Mouse (Mus musculus): ENCODE results near the gene Csmd2. TPM values are rescaled to one million over a fixed set of nuclear protein-coding genes. Genes with fewer than 3 reads are reported as not detected.

Csmd2 gene
- polyA plus RNA-seq, 1 experiment from 2014 or later, result not detected

DNA sequence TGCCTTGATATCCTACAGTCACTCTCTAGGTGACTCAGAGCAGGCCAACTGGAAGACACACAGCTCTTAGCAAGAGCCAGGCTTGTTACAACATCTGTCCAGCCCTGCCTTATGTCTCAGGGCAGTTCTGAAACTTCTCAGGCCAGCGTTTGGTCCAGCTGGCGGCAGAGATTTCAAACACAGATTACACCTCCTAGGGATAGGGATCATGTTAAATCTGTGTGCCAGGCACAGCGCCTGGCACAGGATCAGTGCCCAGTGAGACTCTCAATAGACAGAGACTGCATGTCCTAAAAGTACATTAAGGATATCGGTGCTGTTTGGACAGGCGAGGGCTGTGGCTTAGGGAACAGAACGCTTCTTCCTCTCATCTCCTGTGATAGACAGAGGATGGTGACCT is 385.5 kb downstream of the Csmd2 start:
- 79% methylated on average over 6 of the region's 6 CpGs for WGBS (ENCODE audit: insufficient replicate concordance)

GRCm38 (mm10) chr4:128374051-128374450 is 386.4 kb downstream of the Csmd2 start:
- TF ChIP-seq EP300 (IDR thresholded peaks at IDR 0.05; ENCODE audit: low read depth) (no peak), CTCF (IDR thresholded peaks at IDR 0.05; ENCODE audit: low read depth) (no peak)
- no peaks in the 10 kb centered on the region for H3K27me3 ChIP-seq (ENCODE audit: insufficient read depth, low read length)
- H3K4me3 ChIP-seq (ENCODE audit: low read depth, low read length), result no peak overlapping the region
- no peak overlapping the region for H3K4me2 ChIP-seq (ENCODE audit: low read depth, low read length)
- H3K36me3 ChIP-seq (replicated peaks; ENCODE audit: insufficient read depth, low read length), result no peaks in the 10 kb centered on the region
- no peaks in the 10 kb centered on the region for H3K4me1 ChIP-seq (ENCODE audit: insufficient read depth)
- WGBS (ENCODE audit: insufficient replicate concordance), result 73% methylated on average over 5 of the region's 5 CpGs
- no peak overlapping the region for H3K9ac ChIP-seq (replicated peaks)
- DNase-seq, result no peak
- ATAC-seq, result no peak
- no peaks in the 10 kb centered on the region for H3K9me3 ChIP-seq (ENCODE audit: low read length)
- H3K27ac ChIP-seq (ENCODE audit: low read depth), result no peak overlapping the region

More for the DNA sequence above, 385.5 kb downstream of the Csmd2 start:
- Histone ChIP-seq H3K4me1 (ENCODE audit: insufficient read depth) (no peaks in the 10 kb centered on the region), H3K36me3 (replicated peaks; ENCODE audit: insufficient read depth, low read length) (no peaks in the 10 kb centered on the region), H3K27ac (ENCODE audit: low read depth) (no peak overlapping the region), H3K4me2 (ENCODE audit: low read depth, low read length) (no peak overlapping the region), H3K9ac (replicated peaks) (no peak overlapping the region), H3K4me3 (ENCODE audit: low read depth, low read length) (no peak overlapping the region), H3K9me3 (ENCODE audit: low read length) (no peaks in the 10 kb centered on the region), H3K27me3 (ENCODE audit: insufficient read depth, low read length) (no peaks in the 10 kb centered on the region)
- ATAC-seq (no peak), DNase-seq (no peak)
- TF ChIP-seq EP300 (IDR thresholded peaks at IDR 0.05; ENCODE audit: low read depth) (no peak), CTCF (IDR thresholded peaks at IDR 0.05; ENCODE audit: low read depth) (no peak)

GRCm38 (mm10) chr4:128378946-128379345 is 391.3 kb downstream of the Csmd2 start:
- H3K36me3 ChIP-seq (replicated peaks; ENCODE audit: insufficient read depth, low read length), result no peaks in the 10 kb centered on the region
- H3K4me2 ChIP-seq (ENCODE audit: low read depth, low read length), result no peak overlapping the region
- DNase-seq, result no peak
- no peaks in the 10 kb centered on the region for H3K9me3 ChIP-seq (ENCODE audit: low read length)
- ATAC-seq, result no peak
- H3K27ac ChIP-seq (ENCODE audit: low read depth), result no peak overlapping the region
- 68% methylated on average over 2 of the region's 2 CpGs for WGBS (ENCODE audit: insufficient replicate concordance)
- H3K27me3 ChIP-seq (ENCODE audit: insufficient read depth, low read length), result no peaks in the 10 kb centered on the region
- no peak overlapping the region for H3K9ac ChIP-seq (replicated peaks)
- H3K4me3 ChIP-seq (ENCODE audit: low read depth, low read length), result no peak overlapping the region
- no peaks in the 10 kb centered on the region for H3K4me1 ChIP-seq (ENCODE audit: insufficient read depth)
- TF ChIP-seq EP300 (IDR thresholded peaks at IDR 0.05; ENCODE audit: low read depth) (no peak), CTCF (IDR thresholded peaks at IDR 0.05; ENCODE audit: low read depth) (no peak)

GRCm38 (mm10) chr4:128381331-128381730 is 393.7 kb downstream of the Csmd2 start:
- no peak overlapping the region for H3K4me2 ChIP-seq (ENCODE audit: low read depth, low read length)
- ATAC-seq, result no peak
- H3K27ac ChIP-seq (ENCODE audit: low read depth), result no peak overlapping the region
- H3K27me3 ChIP-seq (ENCODE audit: insufficient read depth, low read length), result no peaks in the 10 kb centered on the region
- no peaks in the 10 kb centered on the region for H3K36me3 ChIP-seq (replicated peaks; ENCODE audit: insufficient read depth, low read length)
- no peak overlapping the region for H3K9ac ChIP-seq (replicated peaks)
- no peak for TF ChIP-seq EP300 (IDR thresholded peaks at IDR 0.05; ENCODE audit: low read depth)
- no peak for TF ChIP-seq CTCF (IDR thresholded peaks at IDR 0.05; ENCODE audit: low read depth)
- no peak for DNase-seq
- H3K4me1 ChIP-seq (ENCODE audit: insufficient read depth), result no peaks in the 10 kb centered on the region
- 83% methylated on average over 6 of the region's 6 CpGs for WGBS (ENCODE audit: insufficient replicate concordance)
- H3K9me3 ChIP-seq (ENCODE audit: low read length), result no peaks in the 10 kb centered on the region
- H3K4me3 ChIP-seq (ENCODE audit: low read depth, low read length), result no peak overlapping the region

DNA sequence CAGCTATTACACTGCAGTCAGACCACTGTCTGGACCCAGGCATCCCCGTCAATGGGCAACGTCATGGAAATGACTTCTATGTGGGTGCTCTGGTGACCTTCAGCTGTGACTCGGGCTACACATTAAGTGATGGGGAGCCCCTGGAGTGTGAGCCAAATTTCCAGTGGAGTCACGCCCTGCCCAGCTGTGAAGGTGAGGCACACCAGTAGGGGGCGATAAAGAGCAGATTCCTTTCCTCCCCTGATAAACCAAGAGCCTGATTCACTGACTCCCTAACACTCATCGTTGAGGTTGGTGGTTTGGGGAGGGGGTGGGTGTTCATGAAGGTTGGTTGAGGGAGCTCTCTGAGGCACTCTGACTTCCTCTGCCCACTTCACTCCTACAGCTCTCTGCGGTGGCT is 396.1 kb downstream of the Csmd2 start:
- peak; percentile 28; the same call in 1 of the 2 replicates for TF ChIP-seq CTCF (IDR thresholded peaks at IDR 0.05; ENCODE audit: low read depth)
- TF ChIP-seq EP300 (IDR thresholded peaks at IDR 0.05; ENCODE audit: low read depth), result no peak
- H3K27me3 ChIP-seq (ENCODE audit: insufficient read depth, low read length), result no peaks in the 10 kb centered on the region
- ATAC-seq, result no peak
- H3K4me3 ChIP-seq (ENCODE audit: low read depth, low read length), result no peak overlapping the region
- no peaks in the 10 kb centered on the region for H3K9me3 ChIP-seq (ENCODE audit: low read length)
- 80% methylated on average over 7 of the region's 7 CpGs for WGBS (ENCODE audit: insufficient replicate concordance)
- no peak overlapping the region for H3K9ac ChIP-seq (replicated peaks)
- H3K4me2 ChIP-seq (ENCODE audit: low read depth, low read length), result no peak overlapping the region
- H3K36me3 ChIP-seq (replicated peaks; ENCODE audit: insufficient read depth, low read length), result no peaks in the 10 kb centered on the region
- H3K27ac ChIP-seq (ENCODE audit: low read depth), result no peak overlapping the region
- H3K4me1 ChIP-seq (ENCODE audit: insufficient read depth), result no peaks in the 10 kb centered on the region
- no peak for DNase-seq

DNA sequence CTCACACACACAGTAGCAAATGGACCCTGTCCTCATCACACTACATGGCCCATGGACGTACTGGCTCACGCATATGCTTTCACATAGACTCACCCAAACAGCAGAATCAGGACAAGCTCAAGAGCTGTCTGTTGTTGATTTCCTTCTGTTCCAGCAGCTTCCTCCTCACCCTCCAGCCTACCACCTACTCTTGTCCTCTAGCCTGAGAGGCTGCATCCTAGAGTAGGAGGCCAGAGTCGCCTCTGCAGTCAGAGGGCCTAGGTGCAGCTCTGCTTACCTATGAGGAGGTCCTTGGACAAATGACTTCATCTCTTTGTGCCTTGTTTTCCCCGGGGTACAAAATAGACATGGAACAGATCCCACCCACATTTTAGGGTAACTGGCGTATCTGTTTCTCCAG is 403.8 kb downstream of the Csmd2 start:
- WGBS (ENCODE audit: insufficient replicate concordance), result 78% methylated on average over 5 of the region's 5 CpGs
- Histone ChIP-seq H3K4me2 (ENCODE audit: low read depth, low read length) (no peak overlapping the region), H3K4me3 (ENCODE audit: low read depth, low read length) (no peak overlapping the region), H3K27ac (ENCODE audit: low read depth) (no peak overlapping the region), H3K9ac (replicated peaks) (no peak overlapping the region), H3K9me3 (ENCODE audit: low read length) (no peaks in the 10 kb centered on the region), H3K27me3 (ENCODE audit: insufficient read depth, low read length) (no peaks in the 10 kb centered on the region), H3K4me1 (ENCODE audit: insufficient read depth) (no peaks in the 10 kb centered on the region), H3K36me3 (replicated peaks; ENCODE audit: insufficient read depth, low read length) (no peaks in the 10 kb centered on the region)
- DNase-seq, result no peak
- TF ChIP-seq EP300 (IDR thresholded peaks at IDR 0.05; ENCODE audit: low read depth) (no peak), CTCF (IDR thresholded peaks at IDR 0.05; ENCODE audit: low read depth) (no peak)
- ATAC-seq, result no peak

DNA sequence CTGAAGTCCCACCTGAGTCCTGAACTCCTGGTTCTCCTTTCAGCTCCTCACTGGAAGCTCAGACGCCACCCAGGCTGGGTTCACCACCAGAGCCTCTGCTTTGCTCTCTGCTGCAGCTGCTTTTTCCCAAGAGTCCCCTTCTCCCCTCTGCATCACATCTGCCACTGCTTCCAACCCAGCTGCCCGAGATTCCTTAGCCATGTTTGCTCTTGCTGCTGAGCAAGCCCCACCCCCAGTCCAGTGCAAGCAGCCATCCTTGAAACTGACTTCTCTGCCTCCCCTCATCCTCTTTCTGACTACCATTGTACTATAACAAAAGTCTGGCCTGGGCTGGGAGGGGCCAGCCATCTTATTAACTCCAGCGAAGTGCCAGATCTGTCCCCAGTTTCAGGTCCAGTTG is 404.6 kb downstream of the Csmd2 start:
- Histone ChIP-seq H3K9me3 (ENCODE audit: low read length) (no peaks in the 10 kb centered on the region), H3K27me3 (ENCODE audit: insufficient read depth, low read length) (no peaks in the 10 kb centered on the region), H3K4me3 (ENCODE audit: low read depth, low read length) (no peak overlapping the region), H3K4me1 (ENCODE audit: insufficient read depth) (no peaks in the 10 kb centered on the region), H3K36me3 (replicated peaks; ENCODE audit: insufficient read depth, low read length) (no peaks in the 10 kb centered on the region), H3K4me2 (ENCODE audit: low read depth, low read length) (no peak overlapping the region), H3K27ac (ENCODE audit: low read depth) (no peak overlapping the region), H3K9ac (replicated peaks) (no peak overlapping the region)
- DNase-seq, result no peak
- TF ChIP-seq EP300 (IDR thresholded peaks at IDR 0.05; ENCODE audit: low read depth) (no peak), CTCF (IDR thresholded peaks at IDR 0.05; ENCODE audit: low read depth) (no peak)
- ATAC-seq, result no peak
- WGBS (ENCODE audit: insufficient replicate concordance), result 37% methylated on average over 3 of the region's 3 CpGs

Measured in liver, postnatal 0 days (tissue).